Mouse (Mus musculus) adipocyte (in vitro differentiated cells): ENCODE measurements around the gene Neurl4.

Source experiments
- DNase-seq: peaks from one replicate; pipeline ENCODE4 v3.0.0-alpha.2; 2016; ENCODE audit warnings: low spot score

Gene Neurl4

GRCm38 (mm10) chr11:69932254-69932653, 31.4 kb downstream of the Neurl4 start:
- DNase-seq: no peak

GRCm38 (mm10) chr11:69933066-69933465, 32.2 kb downstream of the Neurl4 start:
- no peak for DNase-seq

GRCm38 (mm10) chr11:69934169-69934568, 33.3 kb downstream of the Neurl4 start:
- DNase-seq: peak; percentile 86

GRCm38 (mm10) chr11:69934681-69935080, 33.8 kb downstream of the Neurl4 start:
- DNase-seq: no peak

- DNase-seq: no peak
Measured at GRCm38 (mm10) chr11:69935137-69935879, 34.4 kb downstream of the Neurl4 start, which contains the start of gene Ybx2. TSS of gene Ybx2 (plus strand) at chr11:69935796.

- DNase-seq: no peak
Measured at GRCm38 (mm10) chr11:69936156-69936555, 35.3 kb downstream of the Neurl4 start.

- peak; percentile 36 for DNase-seq
Measured at GRCm38 (mm10) chr11:69936714-69937347, 36.0 kb downstream of the Neurl4 start.

GRCm38 (mm10) chr11:69937385-69937784, 36.5 kb downstream of the Neurl4 start:
- peak; percentile 92 for DNase-seq

- DNase-seq: no peak
Measured at GRCm38 (mm10) chr11:69937834-69938233, 37.0 kb downstream of the Neurl4 start.

GRCm38 (mm10) chr11:69938401-69938979, 37.6 kb downstream of the Neurl4 start:
- peak; percentile 39 for DNase-seq

GRCm38 (mm10) chr11:69939181-69939580, 38.3 kb downstream of the Neurl4 start:
- DNase-seq: peak; percentile 67

- DNase-seq: no peak
Measured at GRCm38 (mm10) chr11:69939731-69940130, 38.9 kb downstream of the Neurl4 start.

- no peak for DNase-seq
Measured at GRCm38 (mm10) chr11:69940962-69941361, 40.1 kb downstream of the Neurl4 start.

- no peak for DNase-seq
Measured at GRCm38 (mm10) chr11:69945216-69945615, 44.3 kb downstream of the Neurl4 start.

- DNase-seq: no peak
Measured at GRCm38 (mm10) chr11:69945997-69946891, 45.4 kb downstream of the Neurl4 start.

GRCm38 (mm10) chr11:69947337-69948065, 46.6 kb downstream of the Neurl4 start:
- DNase-seq: peak; percentile 32

- DNase-seq: peak; percentile 88
Measured at GRCm38 (mm10) chr11:69948066-69948762, 47.3 kb downstream of the Neurl4 start, which contains the start of gene Slc2a4. TSS of gene Slc2a4 (minus strand) at chr11:69948188.

- DNase-seq: peak; percentile 91
Measured at GRCm38 (mm10) chr11:69948763-69949150, 47.9 kb downstream of the Neurl4 start.

GRCm38 (mm10) chr11:69950807-69951459, 50.1 kb downstream of the Neurl4 start:
- DNase-seq: no peak

GRCm38 (mm10) chr11:69952274-69952673, 51.4 kb downstream of the Neurl4 start:
- no peak for DNase-seq
